Comparison of ENCODE assay signal across 8 mouse cellular contexts in the genomic region with DNA sequence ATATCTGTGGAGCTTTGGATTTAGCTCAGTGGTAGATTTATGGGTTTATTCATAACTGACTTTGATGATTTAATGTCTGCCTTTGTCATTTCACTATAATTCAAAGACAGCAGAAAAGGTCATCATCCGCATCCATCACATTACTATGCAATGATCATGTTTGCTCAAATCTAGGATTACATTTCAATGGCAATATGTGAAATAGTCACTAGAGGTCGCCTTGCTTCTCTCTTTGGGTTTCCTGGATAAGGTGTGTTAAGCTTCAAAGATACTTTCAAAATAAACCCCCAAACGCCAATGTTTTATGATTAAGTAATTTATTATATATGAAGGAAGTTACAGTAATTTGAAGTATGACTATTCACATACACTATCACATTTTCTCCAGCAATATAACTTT. TPM values are rescaled to one million over a fixed set of nuclear protein-coding genes. Genes with fewer than 3 reads are reported as not detected.
DNase-seq lines count a peak whose midpoint lies in the region.

No protein-coding gene starts in this region.

- intact Hi-C loops in heart, postnatal 25 days (cut with DNase I) = loop anchor here (1.0 to 10.0 kb wide), 4 partner anchors 20 to 377 kb away; partner anchors contain the start of gene Zcchc2

- DNase-seq in heart, adult 9 months (ENCODE audit: low spot score in 2 of 2) = peak; percentile 12 to 43
- DNase-seq in heart, postnatal 25 days (ENCODE audit: low spot score) = no peak
- peak; percentile 40 for DNase-seq in right cerebral cortex, adult 18-20 months
- DNase-seq in right cerebral cortex, postnatal 4 days = no peak
- peak; percentile 74 for DNase-seq in adipocyte (ENCODE audit: low spot score)
- DNase-seq in layer of hippocampus, adult 9-10 months (ENCODE audit: low spot score) = peak; percentile 81
- DNase-seq in thymus, postnatal 14 days = peak; percentile 55
- no peak for DNase-seq in right cerebral cortex, postnatal 36 days (ENCODE audit: low spot score in 2 of 2)

RNA-seq across cellular contexts. Expression of gene Pign, which starts 3.5 kb away (rescaled TPM):
- 10 to 100 TPM; 13.8 to 14.8 TPM for total RNA-seq in heart, postnatal 25 days (2021)

RNA-seq across cellular contexts. Expression of gene Relch, which starts 3.6 kb away (rescaled TPM):
- 10 to 100 TPM; 19.2 to 23.1 TPM for total RNA-seq in heart, postnatal 25 days (2021)

Comparison
In these comparisons a context has a peak if more than half of its experiments do, and no peak if none do; other contexts are left out.
1. DNase-seq: peak in heart, adult 9 months (2 of 2), right cerebral cortex, adult 18-20 months (single experiment), adipocyte (single experiment), layer of hippocampus, adult 9-10 months (single experiment) and thymus, postnatal 14 days (single experiment); none in heart, postnatal 25 days (single experiment), right cerebral cortex, postnatal 4 days (single experiment) and right cerebral cortex, postnatal 36 days (0 of 2).